Mouse (Mus musculus): ENCODE results near the gene Arhgap17. TPM values are rescaled to one million over a fixed set of nuclear protein-coding genes. Genes with fewer than 3 reads are reported as not detected.

The Arhgap17 gene
- 279 to 319 TPM (median 293 TPM) in 4 replicates for total RNA-seq (2023)

DNA sequence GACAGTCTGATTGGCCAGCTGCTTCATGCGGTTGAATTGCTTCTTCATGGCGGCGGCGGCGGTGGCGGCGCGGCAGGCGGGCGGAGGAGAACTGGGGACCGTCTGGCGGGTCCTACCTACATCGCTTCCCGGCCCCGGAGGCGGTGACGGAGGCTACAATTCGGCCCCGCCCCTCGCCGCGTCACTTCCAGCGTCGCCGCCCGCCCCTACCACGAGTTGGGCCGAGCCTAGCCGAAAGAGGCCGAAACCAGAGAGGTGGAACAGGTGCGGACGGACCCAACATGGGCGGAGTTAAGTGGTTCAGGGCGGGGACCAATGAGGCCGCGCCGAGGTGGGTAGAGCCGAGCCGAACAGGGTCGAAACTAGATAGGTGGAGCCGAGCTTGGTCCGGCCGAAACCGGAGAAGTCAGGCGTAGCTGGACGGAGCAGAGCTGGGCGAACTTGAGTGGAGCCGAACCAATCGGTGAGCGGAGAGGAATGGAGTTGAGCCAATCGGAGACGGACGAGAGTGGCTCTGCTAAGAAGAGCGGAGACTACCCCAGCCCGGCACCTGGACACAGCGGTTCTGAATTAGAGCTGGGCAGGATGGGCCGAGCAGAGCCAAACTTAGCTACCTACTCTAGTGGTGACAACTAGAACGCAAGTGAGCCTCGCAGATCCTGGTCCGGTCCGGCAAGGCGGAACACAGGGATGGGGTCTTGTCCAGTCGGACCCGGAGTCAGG is at the start of gene Arhgap17, which contains the start of gene Lcmt1:
Gene Arhgap17 (minus strand): TSS at position 157 of the 723 bp plus-strand sequence.
Gene Lcmt1 (plus strand): TSS at position 26 of the 723 bp plus-strand sequence.

Other genes starting within 250 kb of the Arhgap17 start
- gene Tnrc6a, start 246.0 kb downstream of the Arhgap17 start, total RNA-seq (2023): 97.7 to 110 TPM (median 104 TPM) in 4 replicates
- gene Slc5a11, start 155.1 kb downstream of the Arhgap17 start, total RNA-seq (2023): not detected in 4 replicates
- gene Lcmt1, start 131 bp downstream of the Arhgap17 start, total RNA-seq (2023): 8.8 to 11.0 TPM (median 9.2 TPM) in 4 replicates
- gene Aqp8, start 92.4 kb upstream of the Arhgap17 start, total RNA-seq (2023): not detected in 4 replicates
- gene Zkscan2, start 130.5 kb upstream of the Arhgap17 start, total RNA-seq (2023): 0.33 to 0.94 TPM (median 0.74 TPM) in 4 replicates

Data from B cell, adult 62 days (primary cell).